Mouse (Mus musculus): ENCODE data around the gene C4bp. TPM values are rescaled to one million over a fixed set of nuclear protein-coding genes. Genes with fewer than 3 reads are reported as not detected.
"Not testable (repeated sequence)": the region's sequence is repeated elsewhere in the genome, so short reads cannot be mapped to it uniquely, and the experiment has no call there.

Gene C4bp
- not detected in 2 replicates for polyA plus RNA-seq (2016; fragmentation: Nextera tagmentation; extraction: Ambion mirVana)

- Histone ChIP-seq H3K4me3 (no peak within 1 kb of the TSS), H3K36me3 (no peaks in the 10 kb centered on the region), H3K9me3 (no peaks in the 10 kb centered on the region), H3K9ac (no peak within 1 kb of the TSS), H3K4me2 (replicated peaks) (no peak within 1 kb of the TSS), H3K4me1 (no peaks in the 10 kb centered on the region), H3K27ac (no peak within 1 kb of the TSS), H3K27me3 (no peaks in the 10 kb centered on the region)
- WGBS = 66% methylated on average over 3 of the region's 3 CpGs
- ATAC-seq (ENCODE audit: insufficient number of reproducible peaks, insufficient read depth, low FRiP score, low TSS enrichment) = no peak
Measured at GRCm38 (mm10) chr1:130661454-130661853, at the start of gene C4bp. TSS of gene C4bp (minus strand) at chr1:130661632.

GRCm38 (mm10) chr1:130710283-130711080 lies 49.0 kb upstream of the C4bp start:
- ATAC-seq (ENCODE audit: insufficient number of reproducible peaks, insufficient read depth, low FRiP score, low TSS enrichment) = no peak
- Histone ChIP-seq H3K4me2 (replicated peaks) (no peak overlapping the region), H3K27ac (no peak overlapping the region), H3K9ac (no peak overlapping the region), H3K4me3 (no peak overlapping the region), H3K4me1 (0 out of 2 replicates have a peak, but pooled peaks cover 4% of the 10 kb centered on the region), H3K27me3 (no peaks in the 10 kb centered on the region), H3K36me3 (peaks cover 15% of the 10 kb centered on the region; the same call in 1 of the 2 replicates), H3K9me3 (no peaks in the 10 kb centered on the region)
- 92% methylated on average over 22 of the region's 22 CpGs for WGBS

GRCm38 (mm10) chr1:130703613-130704012 lies 42.2 kb upstream of the C4bp start:
- Histone ChIP-seq H3K27ac (no peak overlapping the region), H3K4me3 (no peak overlapping the region), H3K4me2 (replicated peaks) (no peak overlapping the region), H3K9ac (no peak overlapping the region), H3K9me3 (no peaks in the 10 kb centered on the region), H3K4me1 (no peaks in the 10 kb centered on the region), H3K27me3 (no peaks in the 10 kb centered on the region), H3K36me3 (peaks cover 47% of the 10 kb centered on the region)
- 79% methylated on average over 2 of the region's 2 CpGs for WGBS
- ATAC-seq (ENCODE audit: insufficient number of reproducible peaks, insufficient read depth, low FRiP score, low TSS enrichment) = no peak

GRCm38 (mm10) chr1:130701976-130702375 lies 40.5 kb upstream of the C4bp start:
- no peak for ATAC-seq (ENCODE audit: insufficient number of reproducible peaks, insufficient read depth, low FRiP score, low TSS enrichment)
- Histone ChIP-seq H3K4me2 (replicated peaks) (no peak overlapping the region), H3K27ac (no peak overlapping the region), H3K9ac (no peak overlapping the region), H3K4me1 (no peaks in the 10 kb centered on the region), H3K9me3 (no peaks in the 10 kb centered on the region), H3K4me3 (no peak overlapping the region), H3K27me3 (no peaks in the 10 kb centered on the region), H3K36me3 (peaks cover 60% of the 10 kb centered on the region)
- 93% methylated on average over 11 of the region's 11 CpGs for WGBS

- Histone ChIP-seq H3K9ac (no peak overlapping the region), H3K4me1 (no peaks in the 10 kb centered on the region), H3K36me3 (peaks cover 48% of the 10 kb centered on the region), H3K27me3 (no peaks in the 10 kb centered on the region), H3K9me3 (no peaks in the 10 kb centered on the region), H3K4me3 (no peak overlapping the region), H3K4me2 (replicated peaks) (no peak overlapping the region), H3K27ac (no peak overlapping the region)
- WGBS = 94% methylated on average over 10 of the region's 10 CpGs
- no peak for ATAC-seq (ENCODE audit: insufficient number of reproducible peaks, insufficient read depth, low FRiP score, low TSS enrichment)
Measured at GRCm38 (mm10) chr1:130699937-130700633, 38.7 kb upstream of the C4bp start.

GRCm38 (mm10) chr1:130698601-130699000 lies 37.2 kb upstream of the C4bp start:
- Histone ChIP-seq H3K36me3 (peaks cover 45% of the 10 kb centered on the region), H3K9ac (no peak overlapping the region), H3K4me2 (replicated peaks) (no peak overlapping the region), H3K27ac (no peak overlapping the region), H3K4me3 (no peak overlapping the region), H3K27me3 (no peaks in the 10 kb centered on the region), H3K9me3 (no peaks in the 10 kb centered on the region), H3K4me1 (no peaks in the 10 kb centered on the region)
- WGBS = 89% methylated on average over 5 of the region's 5 CpGs
- ATAC-seq (ENCODE audit: insufficient number of reproducible peaks, insufficient read depth, low FRiP score, low TSS enrichment) = no peak

- H3K36me3 ChIP-seq = no peaks in the 10 kb centered on the region
- H3K27ac ChIP-seq = no peak overlapping the region
- H3K4me3 ChIP-seq = no peak overlapping the region
- H3K4me2 ChIP-seq (replicated peaks) = no peak overlapping the region
- no peaks in the 10 kb centered on the region for H3K4me1 ChIP-seq
- no peaks in the 10 kb centered on the region for H3K9me3 ChIP-seq
- no peak for ATAC-seq (ENCODE audit: insufficient number of reproducible peaks, insufficient read depth, low FRiP score, low TSS enrichment)
- 52% methylated on average over 1 of the region's 1 CpGs for WGBS
- no peak overlapping the region for H3K9ac ChIP-seq
- H3K27me3 ChIP-seq = no peaks in the 10 kb centered on the region
Measured at GRCm38 (mm10) chr1:130683905-130684304, 22.5 kb upstream of the C4bp start.

- Histone ChIP-seq H3K27me3 (no peaks in the 10 kb centered on the region), H3K9ac (no peak overlapping the region), H3K4me1 (no peaks in the 10 kb centered on the region), H3K4me2 (replicated peaks) (no peak overlapping the region), H3K36me3 (no peaks in the 10 kb centered on the region), H3K4me3 (no peak overlapping the region), H3K27ac (no peak overlapping the region), H3K9me3 (no peaks in the 10 kb centered on the region)
- WGBS = 69% methylated on average over 6 of the region's 6 CpGs
- no peak for ATAC-seq (ENCODE audit: insufficient number of reproducible peaks, insufficient read depth, low FRiP score, low TSS enrichment)
Measured at GRCm38 (mm10) chr1:130681656-130682413, 20.4 kb upstream of the C4bp start.

- 84% methylated on average over 2 of the region's 2 CpGs for WGBS
- Histone ChIP-seq H3K4me3 (no peak overlapping the region), H3K9ac (no peak overlapping the region), H3K27me3 (no peaks in the 10 kb centered on the region), H3K4me2 (replicated peaks) (no peak overlapping the region), H3K36me3 (no peaks in the 10 kb centered on the region), H3K4me1 (no peaks in the 10 kb centered on the region), H3K9me3 (no peaks in the 10 kb centered on the region), H3K27ac (no peak overlapping the region)
- no peak for ATAC-seq (ENCODE audit: insufficient number of reproducible peaks, insufficient read depth, low FRiP score, low TSS enrichment)
Measured at GRCm38 (mm10) chr1:130681075-130681474, 19.6 kb upstream of the C4bp start.

GRCm38 (mm10) chr1:130678551-130678950 lies 17.1 kb upstream of the C4bp start:
- no peaks in the 10 kb centered on the region for H3K27me3 ChIP-seq
- H3K4me2 ChIP-seq (replicated peaks) = no peak overlapping the region
- no peak overlapping the region for H3K9ac ChIP-seq
- 84% methylated on average over 2 of the region's 2 CpGs for WGBS
- H3K4me3 ChIP-seq = no peak overlapping the region
- H3K9me3 ChIP-seq = no peaks in the 10 kb centered on the region
- no peak overlapping the region for H3K27ac ChIP-seq
- H3K4me1 ChIP-seq = no peaks in the 10 kb centered on the region
- ATAC-seq (ENCODE audit: insufficient number of reproducible peaks, insufficient read depth, low FRiP score, low TSS enrichment) = no peak
- H3K36me3 ChIP-seq = no peaks in the 10 kb centered on the region

- H3K4me3 ChIP-seq; H3K4me2 ChIP-seq (replicated peaks); H3K36me3 ChIP-seq; H3K27me3 ChIP-seq; H3K27ac ChIP-seq; H3K9ac ChIP-seq; H3K4me1 ChIP-seq; H3K9me3 ChIP-seq; ATAC-seq (ENCODE audit: insufficient number of reproducible peaks, insufficient read depth, low FRiP score, low TSS enrichment): not testable (repeated sequence)
- 84% methylated on average over 5 of the region's 5 CpGs for WGBS
Measured at GRCm38 (mm10) chr1:130663576-130663975, 2.1 kb upstream of the C4bp start.

All from embryonic facial prominence, embryonic 12.5 days (tissue).